Mouse (Mus musculus) olfactory bulb, adult 2 months (tissue): ENCODE results near the gene Scarf1.

ENCODE experiments used
- CTCF ChIP-seq: fragments of 200-500 bp; IDR thresholded peaks from 2 replicates; pipeline ENCODE4 v1.5.1; 2012; ENCODE audit warnings: low read depth, mild to moderate bottlenecking, low read length, moderate library complexity; ENCODE audit not compliant: insufficient read depth
- POLR2A ChIP-seq: fragments of 200-500 bp; IDR thresholded peaks from 2 replicates; pipeline ENCODE4 v1.6.1; 2012; ENCODE audit warnings: mild to moderate bottlenecking, low read depth, low read length, moderate library complexity; ENCODE audit not compliant: insufficient read depth

- TF ChIP-seq CTCF, result no peak
- TF ChIP-seq POLR2A, result no peak
These were observed 46.4 kb upstream of the Scarf1 start for GRCm38 (mm10) chr11:75466731-75467505.
